Mouse (Mus musculus) thymus, adult 2 months (tissue): ENCODE results near the gene Polr3b. TPM values are rescaled to one million over a fixed set of nuclear protein-coding genes. Genes with fewer than 3 reads are reported as not detected.
A peak's percentile ranks its signal among the peaks of the same experiment; 100 is the strongest.

Experiments
- DNase-seq: peaks from one replicate; pipeline ENCODE4 v3.0.0; 2021
- H3K27ac ChIP-seq: fragments of 200-500 bp; 2 replicates; pipeline ENCODE4 v1.5.1; 2012; ENCODE audit warnings: low read length, control low read depth; ENCODE audit not compliant: control insufficient read depth, insufficient read depth
- H3K27me3 ChIP-seq: fragments of 200-500 bp; 2 replicates; pipeline ENCODE4 v1.6.1; 2012; ENCODE audit warnings: mild to moderate bottlenecking, low read length, moderate library complexity, mixed read lengths; ENCODE audit not compliant: control insufficient read depth, insufficient read depth
- H3K36me3 ChIP-seq: fragments of 200-500 bp; 2 replicates; pipeline ENCODE4 v1.6.1; 2012; ENCODE audit warnings: mild to moderate bottlenecking, low read length, moderate library complexity; ENCODE audit not compliant: control insufficient read depth, insufficient read depth
- H3K4me1 ChIP-seq: fragments of 200-500 bp; replicated peaks from 2 replicates; pipeline ENCODE4 v1.6.1; 2012; ENCODE audit warnings: low read length; ENCODE audit not compliant: control insufficient read depth, insufficient read depth
- H3K4me3 ChIP-seq: fragments of 200-500 bp; 2 replicates; pipeline ENCODE4 v1.5.1; 2012; ENCODE audit warnings: mild to moderate bottlenecking, low read length, control low read depth, moderate library complexity; ENCODE audit not compliant: control insufficient read depth, insufficient read depth
- CTCF ChIP-seq: fragments of 200-500 bp; IDR thresholded peaks from 2 replicates; pipeline ENCODE4 v1.5.1; 2012; ENCODE audit warnings: mild to moderate bottlenecking, control low read depth, low read length, moderate library complexity, borderline replicate concordance; ENCODE audit not compliant: control insufficient read depth, poor library complexity, insufficient read depth; ENCODE audit errors: extremely low read depth
- POLR2A ChIP-seq: fragments of 200-500 bp; IDR thresholded peaks from 2 replicates; pipeline ENCODE4 v1.6.1; 2012; ENCODE audit warnings: mild to moderate bottlenecking, low read length, control low read depth, moderate library complexity; ENCODE audit not compliant: control insufficient read depth, poor library complexity, insufficient read depth; ENCODE audit errors: extremely low read depth
- WGBS: fragments of 180-500 bp; shearing (Covaris S2); methylation state at CpG from one replicate; pipeline ENCODE4 v1.1.7; 2018; 5-methylcytosine and 5-hydroxymethylcytosine counted together
- polyA plus RNA-seq: library from polyadenylated mRNA; depleted of rRNA; stranded (reverse); fragments of >200 nt; gene quantifications from 2 replicates; pipeline ENCODE4 v1.2.3, GENCODE M21; 2012; rRNA removed

Polr3b gene
- polyA plus RNA-seq, 1 experiment = 6.6 TPM

GRCm38 (mm10) chr10:84772380-84773130, 150.5 kb downstream of the Polr3b start:
- no peak for DNase-seq
- Histone ChIP-seq H3K4me3 (no peak overlapping the region), H3K27ac (no peak overlapping the region), H3K36me3 (no peaks in the 10 kb centered on the region), H3K4me1 (peaks cover 11% of the 10 kb centered on the region), H3K27me3 (no peaks in the 10 kb centered on the region)
- TF ChIP-seq POLR2A (no peak), CTCF (no peak)
- WGBS = 50% methylated on average over 4 of the region's 4 CpGs

GRCm38 (mm10) chr10:84773889-84774288, 151.8 kb downstream of the Polr3b start:
- no peak for TF ChIP-seq CTCF
- H3K27ac ChIP-seq = no peak overlapping the region
- WGBS = 88% methylated on average over 4 of the region's 4 CpGs
- no peaks in the 10 kb centered on the region for H3K36me3 ChIP-seq
- no peak overlapping the region for H3K4me3 ChIP-seq
- no peaks in the 10 kb centered on the region for H3K27me3 ChIP-seq
- peaks cover 14% of the 10 kb centered on the region for H3K4me1 ChIP-seq
- DNase-seq = no peak

- no peak overlapping the region for H3K27ac ChIP-seq
- no peak for TF ChIP-seq POLR2A
- no peak for TF ChIP-seq CTCF
- peak; percentile 20 for DNase-seq
- no peaks in the 10 kb centered on the region for H3K27me3 ChIP-seq
- 4% methylated on average over 12 of the region's 12 CpGs for WGBS
- H3K36me3 ChIP-seq = no peaks in the 10 kb centered on the region
- H3K4me3 ChIP-seq = no peak overlapping the region
- peaks cover 10% of the 10 kb centered on the region for H3K4me1 ChIP-seq
Observed at GRCm38 (mm10) chr10:84774573-84774972, 152.5 kb downstream of the Polr3b start.

Other genes starting within 250 kb of the Polr3b start
- gene Nuak1, start 181.7 kb upstream of the Polr3b start, polyA plus RNA-seq = 5.3 and 5.7 TPM in 2 replicates
- gene Ckap4, start 88.2 kb upstream of the Polr3b start, polyA plus RNA-seq = 8.0 and 8.2 TPM in 2 replicates
- 99.2 and 139 TPM in 2 replicates for gene Tcp11l2, start 45.7 kb upstream of the Polr3b start, polyA plus RNA-seq
- 0.04 and 0.12 TPM in 2 replicates for gene Rfx4, start 133.8 kb downstream of the Polr3b start, polyA plus RNA-seq